ENCODE assay signal across 22 mouse cellular contexts in genomic region chr6:55218232-55218631, GRCm38 (mm10). TPM values are rescaled to one million over a fixed set of nuclear protein-coding genes. Genes with fewer than 3 reads are reported as not detected.
"Had no signal": no experiment of that assay in that cellular context is flagged by ENCODE, and none has a peak within 500 bp of the region (broad histone marks: within the 10 kb centered on the region; RNA-seq: fewer than 3 reads in every experiment).

No protein-coding gene starts in this region.

- H3K27ac ChIP-seq: lung, embryonic 15.5 days; macrophage; midbrain, embryonic 13.5 days; midbrain, embryonic 15.5 days; neural tube, embryonic 12.5 days; stomach, embryonic 15.5 days; stomach, postnatal 0 days had no signal

- H3K9ac ChIP-seq: lung, embryonic 15.5 days; midbrain, embryonic 13.5 days; midbrain, embryonic 15.5 days; neural tube, embryonic 12.5 days; stomach, embryonic 15.5 days had no signal

- H3K4me3 ChIP-seq: lung, embryonic 15.5 days; megakaryocyte, embryonic 14.5 days; midbrain, embryonic 13.5 days; midbrain, embryonic 15.5 days; neural tube, embryonic 12.5 days; stomach, embryonic 15.5 days had no signal

- H3K9me3 ChIP-seq: lung, embryonic 15.5 days; megakaryocyte, embryonic 14.5 days; midbrain, embryonic 13.5 days; midbrain, embryonic 15.5 days; neural tube, embryonic 12.5 days; stomach, embryonic 15.5 days had no signal

- H3K4me2 ChIP-seq: lung, embryonic 15.5 days; midbrain, embryonic 11.5 days; midbrain, embryonic 13.5 days; midbrain, embryonic 15.5 days; neural tube, embryonic 12.5 days; stomach, embryonic 15.5 days had no signal

- H3K36me3 ChIP-seq: midbrain, embryonic 15.5 days had no signal

- DNase-seq: lung, adult 2 months; lung, postnatal 14 days; lung, postnatal 36 days; right cerebral cortex, postnatal 14 days; thymus, adult 2 months; thymus, postnatal 25 days; thymus, postnatal 4 days had no signal

- H3K4me1 ChIP-seq: lung, embryonic 15.5 days; midbrain, embryonic 13.5 days; midbrain, embryonic 15.5 days; neural tube, embryonic 12.5 days; stomach, embryonic 15.5 days had no signal

- ATAC-seq: lung, postnatal 0 days; midbrain, embryonic 13.5 days; midbrain, embryonic 15.5 days had no signal

- H3K27me3 ChIP-seq: lung, embryonic 15.5 days; midbrain, embryonic 13.5 days; midbrain, embryonic 15.5 days; neural tube, embryonic 12.5 days; stomach, embryonic 15.5 days had no signal

RNA-seq across cellular contexts. Expression of gene Mindy4, which starts 15.0 kb away (rescaled TPM):
- total RNA-seq: monocyte, adult 5-6 weeks; neutrophil, adult 5-6 weeks had no signal

RNA-seq across cellular contexts. Expression of gene Inmt, which starts 43.4 kb away (rescaled TPM):
- total RNA-seq: megakaryocyte progenitor cell, adult 5-6 weeks; midbrain, postnatal 0 days; monocyte, adult 5-6 weeks; neutrophil, adult 5-6 weeks had no signal
- polyA plus RNA-seq: macrophage; midbrain, embryonic 13.5 days; midbrain, embryonic 15.5 days; midbrain, postnatal 0 days; neural tube, embryonic 12.5 days; neural tube, embryonic 14.5 days had no signal
